Mouse (Mus musculus) lung, postnatal 0 days (tissue): ENCODE data around the gene Asxl1.

Source experiments
- CTCF ChIP-seq: IDR thresholded peaks from 2 replicates; pipeline ENCODE4 v1.5.1; 2016; ENCODE audit warnings: antibody characterized with exemption, mild to moderate bottlenecking
- EP300 ChIP-seq: IDR thresholded peaks from 2 replicates; pipeline ENCODE4 v1.6.1; 2016; ENCODE audit warnings: antibody characterized with exemption, mild to moderate bottlenecking, control low read depth

- TF ChIP-seq CTCF, result no peak
- no peak for TF ChIP-seq EP300
Measured at GRCm38 (mm10) chr2:153424557-153424956, 78.9 kb downstream of the Asxl1 start.
